Mouse (Mus musculus) midbrain, embryonic 13.5 days (tissue): ENCODE measurements at regions not wholly inside any gene's neighbourhood (a gene's known extent, or its start where the extent isn't known, plus 50 kb on each side); places are given as distances from the start of the nearest gene placed in this dataset.

Experiments
- ATAC-seq: fragments of 200-750 bp; cut with Nextera tagmentation; 2 replicates; pipeline ENCODE4 v1.8.0; 2017; ENCODE audit warnings: mild to moderate bottlenecking, moderate TSS enrichment, moderate library complexity
- H3K27ac ChIP-seq: fragments of 300-500 bp; sonication (generic); 2 replicates; pipeline ENCODE4 v1.5.1; 2015; ENCODE audit warnings: inconsistent platforms, mild to moderate bottlenecking, moderate library complexity
- H3K27me3 ChIP-seq: fragments of 300-500 bp; sonication (generic); 2 replicates; pipeline ENCODE4 v1.6.1; 2015; ENCODE audit warnings: mild to moderate bottlenecking, inconsistent platforms
- H3K36me3 ChIP-seq: fragments of 300-500 bp; sonication (generic); 2 replicates; pipeline ENCODE4 v1.6.1; 2015; ENCODE audit warnings: mild to moderate bottlenecking, inconsistent platforms
- H3K4me1 ChIP-seq: fragments of 300-500 bp; sonication (generic); replicated peaks from 2 replicates; pipeline ENCODE4 v1.6.1; 2015; ENCODE audit warnings: inconsistent platforms
- H3K4me2 ChIP-seq: fragments of 300-500 bp; sonication (generic); replicated peaks from 2 replicates; pipeline ENCODE4 v1.6.1; 2015; ENCODE audit warnings: moderate library complexity, mild to moderate bottlenecking, inconsistent platforms
- H3K4me3 ChIP-seq: fragments of 300-500 bp; sonication (generic); replicated peaks from 2 replicates; pipeline ENCODE4 v1.5.1; 2015; ENCODE audit warnings: mild to moderate bottlenecking, inconsistent platforms
- H3K9ac ChIP-seq: fragments of 300-500 bp; sonication (generic); replicated peaks from 2 replicates; pipeline ENCODE4 v1.6.1; 2015; ENCODE audit warnings: mild to moderate bottlenecking, inconsistent platforms
- H3K9me3 ChIP-seq: fragments of 300-500 bp; sonication (generic); 2 replicates; pipeline ENCODE4 v1.6.1; 2016; ENCODE audit warnings: mild to moderate bottlenecking, inconsistent platforms
- WGBS: fragments of 180-500 bp; shearing (Covaris S2); methylation state at CpG from one replicate; pipeline ENCODE4 v1.1.7; 2015; 5-methylcytosine and 5-hydroxymethylcytosine counted together

DNA sequence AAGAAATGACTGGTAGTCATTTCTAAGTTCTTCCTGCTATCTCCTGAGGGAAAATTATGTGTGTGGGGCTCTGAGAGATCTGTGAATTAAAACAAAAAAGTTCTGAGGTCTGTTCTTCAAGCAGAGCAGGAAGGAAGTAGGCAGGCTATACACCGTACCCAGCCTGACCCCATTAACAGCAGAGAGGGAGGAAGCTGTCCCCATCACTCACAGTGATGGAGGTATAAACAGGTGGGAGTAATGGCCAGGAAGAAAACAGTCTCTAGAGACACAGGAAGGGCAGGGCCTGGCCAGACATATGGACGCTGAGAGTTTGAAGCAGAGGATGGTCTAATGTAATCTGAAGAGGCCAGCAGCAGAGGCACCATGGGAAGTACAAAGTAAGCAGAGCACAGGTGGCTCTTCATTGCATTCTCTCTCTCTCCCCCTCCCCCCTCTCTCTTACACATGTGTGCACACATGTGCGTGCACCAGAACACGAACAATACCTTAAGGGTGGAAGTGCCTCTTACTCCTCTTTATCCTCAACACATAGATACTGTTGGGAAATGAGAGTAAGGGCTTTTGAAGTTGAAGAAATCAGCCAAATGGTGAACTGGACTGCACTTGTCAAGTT lies 367.7 kb upstream of the Kif2a start:
- Histone ChIP-seq H3K9ac (no peak overlapping the region), H3K27ac (no peak overlapping the region), H3K27me3 (no peaks in the 10 kb centered on the region), H3K4me1 (no peaks in the 10 kb centered on the region), H3K4me3 (no peak overlapping the region), H3K36me3 (no peaks in the 10 kb centered on the region), H3K9me3 (no peaks in the 10 kb centered on the region), H3K4me2 (no peak overlapping the region)
- WGBS, result 96% methylated on average over 4 of the region's 4 CpGs
- no peak for ATAC-seq

DNA sequence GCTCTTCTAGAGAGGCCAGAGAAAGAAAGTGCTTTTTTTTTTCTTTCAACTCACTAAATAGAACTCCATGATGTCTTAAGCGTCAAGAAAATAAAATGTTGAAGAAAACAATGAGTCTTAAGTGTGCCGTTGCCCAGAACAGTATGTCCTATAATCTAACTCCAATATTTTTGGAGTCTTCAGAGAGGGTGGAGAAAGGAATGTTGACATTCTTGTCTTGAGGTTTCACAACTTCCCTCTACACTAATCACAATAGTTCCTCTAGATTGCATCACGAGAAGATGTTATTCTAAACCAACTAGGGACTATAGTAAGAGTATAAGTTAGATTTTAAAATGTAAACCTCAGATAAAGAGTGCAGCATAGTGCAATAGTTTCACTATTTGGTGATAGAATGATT lies 367.1 kb upstream of the Kif2a start:
- ATAC-seq, result no peak
- H3K9me3 ChIP-seq, result no peaks in the 10 kb centered on the region

DNA sequence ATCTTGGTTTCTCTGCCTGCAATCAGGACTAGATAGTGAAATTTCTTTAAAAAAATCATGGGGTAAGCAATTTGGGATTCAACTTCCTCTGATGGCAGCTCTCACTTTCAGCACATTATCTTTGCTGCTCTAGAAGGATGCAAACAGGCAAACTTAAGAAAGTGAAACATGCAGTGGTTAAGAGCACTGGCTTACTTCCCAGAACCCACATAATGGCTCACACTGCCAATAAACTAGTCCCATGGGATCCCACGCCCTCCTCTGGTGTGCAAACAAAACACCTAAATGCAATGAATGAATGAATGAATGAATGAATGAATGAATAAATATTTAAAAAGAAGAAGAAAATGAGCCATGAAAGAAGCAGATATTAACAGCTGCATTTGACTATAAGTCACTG lies 356.1 kb upstream of the Kif2a start:
- Histone ChIP-seq H3K36me3 (no peaks in the 10 kb centered on the region), H3K27me3 (no peaks in the 10 kb centered on the region), H3K9ac (no peak overlapping the region), H3K27ac (no peak overlapping the region), H3K4me2 (no peak overlapping the region), H3K4me3 (no peak overlapping the region), H3K4me1 (no peaks in the 10 kb centered on the region), H3K9me3 (no peaks in the 10 kb centered on the region)
- WGBS, result 80% methylated on average over 1 of the region's 1 CpGs
- ATAC-seq, result no peak

More for the DNA sequence above, 367.1 kb upstream of the Kif2a start:
- no peak overlapping the region for H3K4me3 ChIP-seq
- no peaks in the 10 kb centered on the region for H3K27me3 ChIP-seq
- H3K4me1 ChIP-seq, result no peaks in the 10 kb centered on the region
- 90% methylated on average over 3 of the region's 3 CpGs for WGBS
- no peaks in the 10 kb centered on the region for H3K36me3 ChIP-seq
- no peak overlapping the region for H3K27ac ChIP-seq
- no peak overlapping the region for H3K4me2 ChIP-seq
- no peak overlapping the region for H3K9ac ChIP-seq

DNA sequence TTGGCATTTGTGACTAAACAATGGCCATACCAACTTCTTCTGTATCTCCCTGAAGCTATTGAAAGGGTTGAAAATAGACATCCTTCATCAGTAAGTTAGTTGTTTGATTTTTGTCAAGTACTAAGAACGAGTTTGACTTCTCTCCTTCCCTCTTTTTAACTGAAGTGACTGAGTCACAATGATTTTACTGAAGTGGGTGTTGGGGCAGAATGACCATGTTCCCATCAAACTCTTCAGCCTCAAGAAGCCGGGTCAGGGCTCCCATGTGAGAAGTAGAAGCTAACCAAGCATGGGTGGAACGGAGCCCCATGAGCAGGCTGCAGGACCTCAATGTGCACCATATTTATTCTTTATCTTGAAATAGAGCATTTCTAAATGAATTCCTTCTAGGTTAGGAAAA lies 350.7 kb upstream of the Kif2a start:
- 82% methylated on average over 3 of the region's 3 CpGs for WGBS
- H3K9me3 ChIP-seq, result no peaks in the 10 kb centered on the region
- no peak overlapping the region for H3K9ac ChIP-seq

DNA sequence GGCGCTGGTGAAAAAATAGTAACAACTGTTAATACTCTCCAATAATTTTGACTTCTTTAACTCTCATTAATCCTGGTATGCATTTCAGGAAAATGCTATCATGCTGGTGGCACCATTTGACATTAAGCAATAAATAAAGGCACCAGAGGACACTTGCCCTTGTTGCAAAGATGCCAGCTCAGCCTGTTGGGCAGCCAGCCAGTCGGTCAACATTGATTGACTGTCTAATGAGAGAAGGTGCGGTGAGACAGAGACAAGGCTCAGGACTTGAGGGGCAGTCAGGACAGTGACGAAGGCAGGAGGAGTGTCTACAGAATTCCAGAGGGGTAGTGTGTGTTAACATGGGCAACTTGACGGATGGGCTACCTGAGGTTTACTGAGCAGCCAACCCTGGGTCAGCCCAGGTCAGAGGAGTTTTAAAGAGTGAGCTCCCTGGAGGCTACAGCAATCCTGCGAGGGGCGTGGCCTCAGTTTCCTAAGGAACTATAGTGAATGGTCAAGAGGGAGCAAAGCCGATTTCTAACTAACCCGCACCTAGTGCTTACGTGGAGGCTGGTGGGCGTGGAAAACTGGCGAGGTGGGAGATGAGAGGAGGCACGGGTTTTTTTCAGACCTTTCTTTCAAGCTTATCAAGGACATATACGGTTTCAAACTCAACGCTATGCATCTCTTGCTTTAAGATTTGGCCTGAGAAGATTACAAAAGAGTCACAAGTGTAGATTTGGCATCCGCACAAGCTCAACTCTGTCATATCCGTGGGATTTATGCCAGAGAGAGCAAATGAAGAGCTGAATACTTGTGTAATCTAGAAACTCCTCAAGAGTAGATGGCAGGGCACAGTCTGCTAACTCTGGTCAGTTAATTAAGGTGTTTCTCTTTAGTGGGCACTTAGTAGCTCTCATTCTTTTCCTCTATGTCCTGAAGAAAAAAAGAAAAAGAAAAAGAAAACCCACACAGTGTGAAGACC lies 350.0 kb upstream of the Kif2a start:
- no peak overlapping the region for H3K9ac ChIP-seq

More for the DNA sequence above, 350.7 kb upstream of the Kif2a start:
- Histone ChIP-seq H3K27ac (no peak overlapping the region), H3K36me3 (no peaks in the 10 kb centered on the region), H3K27me3 (no peaks in the 10 kb centered on the region), H3K4me2 (no peak overlapping the region), H3K4me3 (no peak overlapping the region), H3K4me1 (no peaks in the 10 kb centered on the region)
- no peak for ATAC-seq

DNA sequence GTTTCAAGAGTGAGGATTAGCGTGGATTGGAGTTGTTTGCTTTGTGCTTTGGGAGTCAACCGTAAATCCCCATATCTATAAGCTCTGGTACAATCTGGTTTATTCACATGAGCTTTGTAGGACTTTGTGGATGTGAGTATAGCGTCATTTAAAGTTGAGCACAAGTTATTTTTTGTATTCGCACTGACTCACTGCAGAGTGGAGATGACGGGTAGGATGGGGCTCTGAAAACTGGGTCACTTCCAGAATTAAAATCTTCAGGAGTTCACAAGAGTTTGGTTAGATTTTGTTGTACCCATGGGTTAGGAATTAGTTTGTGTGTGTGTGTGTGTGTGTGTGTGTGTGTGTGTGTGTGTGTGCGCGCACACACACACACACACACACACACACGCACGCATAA lies 345.7 kb upstream of the Kif2a start:
- H3K4me1 ChIP-seq, result no peaks in the 10 kb centered on the region
- H3K27me3 ChIP-seq, result no peaks in the 10 kb centered on the region
- H3K9ac ChIP-seq, result no peak overlapping the region
- no peaks in the 10 kb centered on the region for H3K9me3 ChIP-seq
- no peaks in the 10 kb centered on the region for H3K36me3 ChIP-seq
- ATAC-seq, result no peak
- no peak overlapping the region for H3K27ac ChIP-seq
- WGBS, result 94% methylated on average over 7 of the region's 9 CpGs
- no peak overlapping the region for H3K4me3 ChIP-seq
- H3K4me2 ChIP-seq, result no peak overlapping the region

More for the DNA sequence above, 350.0 kb upstream of the Kif2a start:
- Histone ChIP-seq H3K9me3 (no peaks in the 10 kb centered on the region), H3K4me2 (no peak overlapping the region), H3K36me3 (no peaks in the 10 kb centered on the region), H3K27ac (no peak overlapping the region), H3K4me1 (no peaks in the 10 kb centered on the region), H3K4me3 (no peak overlapping the region), H3K27me3 (no peaks in the 10 kb centered on the region)
- 47% methylated on average over 17 of the region's 17 CpGs for WGBS
- ATAC-seq, result no peak

DNA sequence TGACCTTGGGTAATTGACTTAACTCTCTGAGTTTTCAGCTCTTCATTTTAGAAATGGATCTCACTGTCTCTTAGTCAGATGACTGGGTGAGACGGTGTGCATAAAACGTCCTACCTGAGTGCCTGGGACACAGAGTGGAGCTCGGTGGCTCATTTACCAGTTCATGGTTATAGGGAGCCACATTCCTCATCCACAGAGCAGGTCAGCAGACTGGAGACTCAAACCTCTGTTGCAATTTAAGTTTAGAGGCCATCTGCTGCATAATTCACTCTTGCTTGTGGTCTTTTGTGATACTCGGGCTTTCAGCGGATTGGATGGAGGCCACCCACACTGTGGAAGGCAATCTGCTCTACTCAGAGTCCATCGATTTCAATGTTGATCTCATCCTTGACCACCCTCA lies 343.8 kb upstream of the Kif2a start:
- WGBS, result 70% methylated on average over 6 of the region's 6 CpGs
- ATAC-seq, result no peak

DNA sequence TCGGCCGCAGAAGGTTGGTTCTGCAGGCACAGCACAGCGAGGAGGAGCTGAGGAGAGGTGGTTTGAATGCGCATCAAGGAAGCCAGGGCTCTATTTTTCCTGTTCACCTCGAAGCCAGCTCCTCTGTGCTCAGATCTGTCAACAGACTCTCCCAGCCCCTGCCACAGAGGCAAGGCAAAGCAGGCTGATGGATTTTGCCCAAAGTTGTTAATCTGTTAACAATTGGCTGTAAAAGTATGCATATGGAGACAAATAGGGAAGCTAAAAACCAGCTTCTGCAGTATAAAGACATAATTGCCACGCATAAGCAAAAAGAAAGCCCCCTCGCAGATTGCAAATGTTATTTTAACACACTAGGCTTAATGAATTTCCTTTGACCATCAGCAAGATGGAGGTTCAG lies 343.3 kb upstream of the Kif2a start:
- WGBS, result 81% methylated on average over 7 of the region's 7 CpGs
- no peak overlapping the region for H3K27ac ChIP-seq
- no peak overlapping the region for H3K4me2 ChIP-seq
- H3K9ac ChIP-seq, result no peak overlapping the region; the same call in 1 of the 2 replicates
- no peak for ATAC-seq
- H3K27me3 ChIP-seq, result no peaks in the 10 kb centered on the region
- H3K9me3 ChIP-seq, result no peaks in the 10 kb centered on the region
- no peaks in the 10 kb centered on the region for H3K36me3 ChIP-seq
- H3K4me1 ChIP-seq, result no peaks in the 10 kb centered on the region
- no peak overlapping the region for H3K4me3 ChIP-seq

More for the DNA sequence above, 343.8 kb upstream of the Kif2a start:
- no peaks in the 10 kb centered on the region for H3K4me1 ChIP-seq
- H3K36me3 ChIP-seq, result no peaks in the 10 kb centered on the region
- no peak overlapping the region for H3K4me3 ChIP-seq
- H3K4me2 ChIP-seq, result no peak overlapping the region
- no peak overlapping the region for H3K27ac ChIP-seq
- H3K27me3 ChIP-seq, result no peaks in the 10 kb centered on the region
- H3K9ac ChIP-seq, result no peak overlapping the region
- no peaks in the 10 kb centered on the region for H3K9me3 ChIP-seq

DNA sequence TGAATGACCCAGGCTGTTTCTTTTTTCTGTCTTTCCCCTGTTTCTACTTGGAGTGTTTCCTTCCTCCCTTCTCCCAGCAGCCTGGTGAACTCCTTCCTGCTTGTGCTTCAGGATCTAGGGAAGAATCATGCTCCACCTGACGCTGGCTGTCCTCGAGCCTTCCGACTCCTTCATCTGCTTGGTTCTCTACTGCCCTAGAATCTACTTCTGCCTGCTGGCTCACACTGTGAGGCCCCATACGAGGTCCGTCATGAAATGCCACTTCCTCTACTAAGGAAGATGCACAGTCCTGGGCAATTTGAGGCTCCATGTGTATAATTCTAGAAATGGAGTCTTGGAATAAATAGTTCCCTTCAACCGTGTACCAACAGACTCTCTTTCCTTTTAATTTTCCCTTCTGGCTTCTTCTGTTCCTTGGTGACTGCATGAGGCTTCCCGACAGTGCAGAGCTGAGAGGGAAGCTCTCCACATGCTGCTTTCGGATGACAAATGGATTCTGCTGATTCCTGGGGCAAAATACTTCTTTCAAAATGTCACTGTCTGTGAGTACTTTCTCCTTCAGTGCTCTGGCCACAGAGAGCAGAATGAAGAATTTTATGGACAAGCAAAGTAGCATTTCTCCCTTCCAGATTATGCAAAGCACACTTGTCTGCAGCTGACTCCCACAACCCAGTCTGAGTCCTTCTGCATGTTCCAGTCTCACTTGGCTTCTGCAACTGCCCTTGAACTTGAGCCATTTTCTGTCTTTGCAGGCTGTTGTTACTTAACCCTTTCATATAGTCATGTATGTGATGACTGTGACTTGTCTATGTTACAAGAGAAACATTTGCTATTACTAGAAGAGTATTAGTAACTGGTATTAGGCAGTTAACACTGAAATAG lies 341.1 kb upstream of the Kif2a start:
- no peak for ATAC-seq
- H3K36me3 ChIP-seq, result no peaks in the 10 kb centered on the region
- H3K9me3 ChIP-seq, result no peaks in the 10 kb centered on the region
- H3K4me3 ChIP-seq, result no peak overlapping the region
- H3K27ac ChIP-seq, result no peak overlapping the region
- 81% methylated on average over 8 of the region's 8 CpGs for WGBS
- no peak overlapping the region for H3K9ac ChIP-seq
- no peaks in the 10 kb centered on the region for H3K27me3 ChIP-seq
- no peaks in the 10 kb centered on the region for H3K4me1 ChIP-seq
- H3K4me2 ChIP-seq, result no peak overlapping the region

DNA sequence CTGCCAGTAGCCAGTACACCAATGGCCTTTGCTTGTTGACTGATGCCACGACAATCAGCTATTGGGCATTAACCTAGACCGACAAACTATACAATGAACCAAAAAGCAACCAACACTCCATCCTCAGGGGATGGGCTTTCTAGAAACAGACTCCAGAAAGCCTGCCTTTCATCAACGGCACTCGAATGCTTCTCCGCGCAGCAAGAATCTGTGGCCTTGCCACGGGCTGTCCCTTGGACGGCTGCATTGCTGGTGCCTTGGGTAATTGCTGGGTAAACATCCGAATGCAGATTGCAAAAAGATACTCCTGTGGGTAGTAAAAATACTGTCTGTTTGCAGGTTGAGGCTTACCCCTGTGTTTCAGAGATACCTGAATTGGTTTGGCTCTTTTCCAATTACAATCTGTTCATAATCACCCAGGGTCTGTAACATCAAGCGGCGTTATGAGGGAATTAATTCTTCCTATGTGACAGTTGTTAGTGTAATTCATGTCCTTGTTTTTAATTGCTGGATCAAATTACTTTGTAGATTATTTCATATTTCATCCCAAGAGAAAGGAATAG lies 319.0 kb upstream of the Kif2a start:
- no peak for ATAC-seq
- WGBS, result 83% methylated on average over 11 of the region's 11 CpGs

DNA sequence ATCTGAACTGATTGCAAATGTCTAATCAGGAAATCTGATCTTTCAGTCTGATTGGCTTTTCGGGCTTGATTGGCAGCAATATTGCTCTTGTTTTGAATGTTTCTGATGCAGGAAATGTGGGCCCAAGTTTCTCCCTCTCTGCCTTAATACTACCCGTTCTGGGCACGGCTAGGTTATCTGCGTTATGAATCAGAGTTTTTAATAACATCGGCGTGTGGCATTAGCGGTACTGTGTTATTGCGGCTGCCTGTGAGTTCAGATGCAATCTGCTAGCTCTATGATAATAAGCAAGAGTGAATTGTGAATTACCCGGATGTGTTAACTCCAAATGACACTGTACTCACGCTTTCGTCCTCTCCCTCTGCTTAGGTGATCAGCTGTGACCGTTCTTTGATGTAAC lies 316.2 kb upstream of the Kif2a start:
- Histone ChIP-seq H3K9me3 (no peaks in the 10 kb centered on the region), H3K27ac (no peak overlapping the region), H3K4me1 (peaks cover 24% of the 10 kb centered on the region), H3K4me2 (no peak overlapping the region), H3K4me3 (no peak overlapping the region), H3K36me3 (no peaks in the 10 kb centered on the region), H3K9ac (no peak overlapping the region), H3K27me3 (no peaks in the 10 kb centered on the region)
- ATAC-seq, result no peak
- WGBS, result 83% methylated on average over 12 of the region's 12 CpGs

More for the DNA sequence above, 319.0 kb upstream of the Kif2a start:
- no peaks in the 10 kb centered on the region for H3K9me3 ChIP-seq
- H3K27me3 ChIP-seq, result no peaks in the 10 kb centered on the region
- H3K4me2 ChIP-seq, result no peak overlapping the region
- H3K36me3 ChIP-seq, result no peaks in the 10 kb centered on the region
- no peak overlapping the region for H3K4me3 ChIP-seq
- H3K4me1 ChIP-seq, result peaks cover 24% of the 10 kb centered on the region
- no peak overlapping the region for H3K27ac ChIP-seq
- no peak overlapping the region for H3K9ac ChIP-seq
